Mouse (Mus musculus) kidney, postnatal 10 days (tissue): ENCODE data around the gene Cand2.

Source experiments
- DNase-seq: peaks from one replicate; pipeline ENCODE4 v3.0.0; 2021; ENCODE audit warnings: mixed read lengths

The Cand2 gene

GRCm38 (mm10) chr6:115775838-115776237, 1.5 kb downstream of the Cand2 start:
- no peak for DNase-seq

- DNase-seq = no peak
Observed at GRCm38 (mm10) chr6:115776363-115776762, 2.0 kb downstream of the Cand2 start.

- DNase-seq = no peak
Observed at GRCm38 (mm10) chr6:115782781-115783180, 8.4 kb downstream of the Cand2 start.

- no peak for DNase-seq
Observed at GRCm38 (mm10) chr6:115791016-115791415, 16.7 kb downstream of the Cand2 start.

GRCm38 (mm10) chr6:115791842-115792686, 17.7 kb downstream of the Cand2 start:
- DNase-seq = peak; percentile 83

- peak; percentile 66 for DNase-seq
Observed at GRCm38 (mm10) chr6:115792691-115793215, 18.4 kb downstream of the Cand2 start.

GRCm38 (mm10) chr6:115801811-115802210, 27.5 kb downstream of the Cand2 start:
- DNase-seq = no peak

GRCm38 (mm10) chr6:115803541-115804382, 29.4 kb downstream of the Cand2 start:
- peak; percentile 92 for DNase-seq

- no peak for DNase-seq
Observed at GRCm38 (mm10) chr6:115804432-115805192, 30.3 kb downstream of the Cand2 start.

- no peak for DNase-seq
Observed at GRCm38 (mm10) chr6:115807464-115808195, 33.3 kb downstream of the Cand2 start.

GRCm38 (mm10) chr6:115808196-115808487, 33.8 kb downstream of the Cand2 start:
- DNase-seq = no peak

- peak; percentile 92 for DNase-seq
Observed at GRCm38 (mm10) chr6:115808488-115809231, 34.3 kb downstream of the Cand2 start, which contains the start of gene Rpl32. Gene Rpl32 (minus strand): TSS chr6:115808747.

- no peak for DNase-seq
Observed at GRCm38 (mm10) chr6:115811606-115812005, 37.3 kb downstream of the Cand2 start.

GRCm38 (mm10) chr6:115814104-115814503, 39.8 kb downstream of the Cand2 start:
- DNase-seq = peak; percentile 79

- no peak for DNase-seq
Observed at GRCm38 (mm10) chr6:115815041-115815440, 40.7 kb downstream of the Cand2 start.

GRCm38 (mm10) chr6:115818129-115818528, 43.8 kb downstream of the Cand2 start:
- DNase-seq = no peak

GRCm38 (mm10) chr6:115821216-115821993, 47.1 kb downstream of the Cand2 start:
- DNase-seq = no peak

- peak; percentile 76 for DNase-seq
Observed at GRCm38 (mm10) chr6:115823850-115824464, 49.6 kb downstream of the Cand2 start.

GRCm38 (mm10) chr6:115830779-115831601, 56.7 kb downstream of the Cand2 start:
- DNase-seq = no peak
